Mouse (Mus musculus): ENCODE results near the gene Casz1.

GRCm38 (mm10) chr4:148890892-148891838 is 86.9 kb downstream of the Casz1 start:
- TF ChIP-seq CTCF (conservative IDR thresholded peaks at IDR 0.05; ENCODE audit: insufficient read depth, insufficient read length, low read depth, low read length) (no peak), POLR2A (IDR thresholded peaks at IDR 0.05; ENCODE audit: low read depth, low read length) (no peak)
